Mouse (Mus musculus): ENCODE measurements around the gene Smarca4. TPM values are rescaled to one million over a fixed set of nuclear protein-coding genes. Genes with fewer than 3 reads are reported as not detected.

Smarca4 gene
- polyA plus RNA-seq (2014; fragmentation: Illumina TruSeq; extraction: RNeasy Lipid Tissue Mini Kit (QIAGEN cat#74804); ENCODE audit: insufficient read depth, low read depth, low replicate concordance) = 16.8 TPM

DNA sequence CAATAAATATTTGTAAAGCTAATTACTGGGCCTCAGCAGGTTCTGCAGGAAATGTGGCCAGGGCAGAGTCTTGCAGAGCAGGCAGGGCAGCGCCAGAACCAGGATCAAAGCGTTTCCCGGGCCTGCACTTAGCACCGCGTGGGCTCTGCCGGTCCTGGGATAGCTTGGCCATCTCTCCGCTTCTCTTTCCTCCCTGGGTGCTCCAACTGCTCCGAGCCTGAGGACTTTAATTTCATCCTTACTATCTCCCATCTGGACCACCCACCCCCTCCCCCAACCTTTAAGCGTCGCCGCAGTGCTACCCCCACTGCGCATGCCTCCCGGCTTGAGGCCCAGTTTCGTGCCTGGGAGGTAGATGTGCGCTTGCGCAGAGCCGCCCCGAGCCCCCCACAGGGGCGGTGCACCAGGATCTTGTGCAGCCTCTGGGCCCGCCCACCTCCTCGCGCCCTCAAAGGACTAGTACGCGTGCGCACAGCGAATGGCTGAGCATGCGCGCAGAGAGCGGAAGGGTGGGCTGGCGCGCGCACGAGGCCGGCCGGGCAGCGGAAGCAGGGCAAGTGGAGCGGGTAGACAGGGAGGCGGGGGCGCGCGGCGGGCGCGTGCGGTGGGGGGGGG, at the start of gene Smarca4:
Gene Smarca4, plus strand, starts transcription at position 553 of the 615 bp plus-strand sequence.

DNA sequence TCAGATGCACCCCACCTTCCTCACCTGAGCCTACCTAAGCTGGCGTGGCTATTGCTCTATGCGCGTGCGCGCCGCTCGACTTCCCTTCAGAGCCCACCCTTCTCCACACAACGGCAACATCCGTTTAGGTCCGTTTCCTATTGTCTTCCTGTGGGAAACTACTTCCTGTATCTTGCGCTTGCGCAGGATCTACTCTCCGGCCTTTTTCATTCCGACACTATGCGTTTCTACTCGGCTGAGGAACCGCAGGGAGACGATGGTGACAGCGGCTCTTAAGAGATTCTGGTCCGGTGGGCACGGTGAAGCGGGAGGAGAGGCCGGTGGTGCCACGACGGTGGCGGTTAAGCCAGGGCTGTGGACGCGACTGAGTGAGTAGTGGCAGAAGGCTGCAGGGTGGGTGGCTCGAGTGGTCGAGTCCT, 23.3 kb upstream of the Smarca4 start, which contains the start of the genes Timm29 and Yipf2:
Gene Timm29, plus strand, starts transcription at position 20 of the 419 bp plus-strand sequence.
Gene Yipf2, minus strand, starts transcription at position 126 of the 419 bp plus-strand sequence.

DNA sequence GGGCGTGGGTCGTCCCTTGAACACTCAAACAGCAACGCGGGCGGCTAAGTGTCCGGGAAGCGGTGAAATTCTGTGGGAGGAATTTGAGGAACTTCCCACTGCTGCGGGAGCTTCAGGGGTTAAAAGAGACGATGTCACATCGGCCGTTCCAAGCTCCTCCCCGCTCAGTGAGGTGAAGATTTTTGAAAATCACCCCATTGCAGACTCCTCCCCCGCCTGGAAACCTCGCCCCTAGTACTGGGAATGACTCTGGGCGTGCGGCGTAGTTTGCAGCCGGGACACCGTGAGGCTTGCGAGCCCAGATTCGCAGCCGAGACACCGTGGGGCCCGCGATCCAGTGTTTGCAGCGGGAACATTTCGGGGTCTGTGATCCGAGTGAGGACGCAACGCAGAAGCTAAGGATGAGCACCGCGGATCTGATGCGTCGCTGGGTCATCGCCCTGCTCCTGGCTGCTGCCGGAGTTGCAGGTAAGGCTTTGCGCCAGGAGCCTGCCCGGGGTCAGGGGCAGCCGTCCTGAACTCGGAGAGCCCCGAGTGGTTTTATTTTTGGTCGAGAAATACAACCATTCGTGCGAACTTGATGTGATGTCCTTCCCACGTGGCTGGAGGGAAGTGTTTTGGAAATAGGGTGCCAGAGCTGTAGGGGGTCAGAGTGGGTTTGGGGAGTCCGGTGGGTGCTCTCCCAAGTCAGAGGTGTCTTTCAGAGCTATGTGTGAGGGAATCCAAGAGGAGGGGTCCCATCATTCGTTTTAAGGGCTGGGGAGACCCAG, 107.6 kb downstream of the Smarca4 start, which contains the start of gene Ldlr:
Gene Ldlr, plus strand, starts transcription at position 107 of the 770 bp plus-strand sequence.

Other genes with a start within 250 kb of the Smarca4 start
- gene Ilf3, start 248.3 kb upstream of the Smarca4 start, polyA plus RNA-seq (2014; fragmentation: Illumina TruSeq; extraction: RNeasy Lipid Tissue Mini Kit (QIAGEN cat#74804); ENCODE audit: insufficient read depth, low read depth, low replicate concordance) = 18.5 TPM
- gene Qtrt1, start 204.3 kb upstream of the Smarca4 start, polyA plus RNA-seq (2014; fragmentation: Illumina TruSeq; extraction: RNeasy Lipid Tissue Mini Kit (QIAGEN cat#74804); ENCODE audit: insufficient read depth, low read depth, low replicate concordance) = 10.3 TPM
- gene Dnm2, start 191.3 kb upstream of the Smarca4 start, polyA plus RNA-seq (2014; fragmentation: Illumina TruSeq; extraction: RNeasy Lipid Tissue Mini Kit (QIAGEN cat#74804); ENCODE audit: insufficient read depth, low read depth, low replicate concordance) = 47.8 TPM
- 29.5 TPM for gene Tmed1, start 105.9 kb upstream of the Smarca4 start, polyA plus RNA-seq (2014; fragmentation: Illumina TruSeq; extraction: RNeasy Lipid Tissue Mini Kit (QIAGEN cat#74804); ENCODE audit: insufficient read depth, low read depth, low replicate concordance)
- 16.2 TPM for gene AB124611, start 90.0 kb upstream of the Smarca4 start, polyA plus RNA-seq (2014; fragmentation: Illumina TruSeq; extraction: RNeasy Lipid Tissue Mini Kit (QIAGEN cat#74804); ENCODE audit: insufficient read depth, low read depth, low replicate concordance)
- 14.0 TPM for gene Carm1, start 69.3 kb upstream of the Smarca4 start, polyA plus RNA-seq (2014; fragmentation: Illumina TruSeq; extraction: RNeasy Lipid Tissue Mini Kit (QIAGEN cat#74804); ENCODE audit: insufficient read depth, low read depth, low replicate concordance)
- gene Timm29, start 23.4 kb upstream of the Smarca4 start, polyA plus RNA-seq (2014; fragmentation: Illumina TruSeq; extraction: RNeasy Lipid Tissue Mini Kit (QIAGEN cat#74804); ENCODE audit: insufficient read depth, low read depth, low replicate concordance) = 17.7 TPM
- gene Yipf2, start 23.3 kb upstream of the Smarca4 start, polyA plus RNA-seq (2014; fragmentation: Illumina TruSeq; extraction: RNeasy Lipid Tissue Mini Kit (QIAGEN cat#74804); ENCODE audit: insufficient read depth, low read depth, low replicate concordance) = 21.4 TPM
- 24.1 TPM for gene Ldlr, start 107.3 kb downstream of the Smarca4 start, polyA plus RNA-seq (2014; fragmentation: Illumina TruSeq; extraction: RNeasy Lipid Tissue Mini Kit (QIAGEN cat#74804); ENCODE audit: insufficient read depth, low read depth, low replicate concordance)
- 2.4 TPM for gene Spc24, start 144.1 kb downstream of the Smarca4 start, polyA plus RNA-seq (2014; fragmentation: Illumina TruSeq; extraction: RNeasy Lipid Tissue Mini Kit (QIAGEN cat#74804); ENCODE audit: insufficient read depth, low read depth, low replicate concordance)
- 35.1 TPM for gene Kank2, start 182.6 kb downstream of the Smarca4 start, polyA plus RNA-seq (2014; fragmentation: Illumina TruSeq; extraction: RNeasy Lipid Tissue Mini Kit (QIAGEN cat#74804); ENCODE audit: insufficient read depth, low read depth, low replicate concordance)
- 3.8 TPM for gene Angptl8, start 219.3 kb downstream of the Smarca4 start, polyA plus RNA-seq (2014; fragmentation: Illumina TruSeq; extraction: RNeasy Lipid Tissue Mini Kit (QIAGEN cat#74804); ENCODE audit: insufficient read depth, low read depth, low replicate concordance)
- gene Dock6, start 236.5 kb downstream of the Smarca4 start, polyA plus RNA-seq (2014; fragmentation: Illumina TruSeq; extraction: RNeasy Lipid Tissue Mini Kit (QIAGEN cat#74804); ENCODE audit: insufficient read depth, low read depth, low replicate concordance) = 47.0 TPM

All from lung, adult 10 weeks (tissue).